Mouse (Mus musculus) adrenal gland, adult (tissue): ENCODE data around the gene Fgr.

Experiments
- DNase-seq, 2 experiments: peaks; one replicate each; pipeline ENCODE4 v3.0.0; 2022 to 2023; ENCODE audit warnings: low spot score in 1 of 2; ENCODE audit not compliant: inconsistent age in 2 of 2

Gene Fgr

GRCm38 (mm10) chr4:133050196-133050836 lies 76.4 kb downstream of the Fgr start:
- peak; percentile 70 to 84 for DNase-seq

- DNase-seq: no peak
Observed at GRCm38 (mm10) chr4:133050837-133051549, 77.1 kb downstream of the Fgr start.

- DNase-seq: no peak
Observed at GRCm38 (mm10) chr4:133051550-133051865, 77.6 kb downstream of the Fgr start.
